In genomic region chr14:31722746-31723145, GRCm38 (mm10) we compare ENCODE assay signal across 34 mouse cellular contexts.
"Had no signal": no experiment of that assay in that cellular context is flagged by ENCODE, and none has a peak within 500 bp of the region (broad histone marks: within the 10 kb centered on the region; RNA-seq: fewer than 3 reads in every experiment).

No protein-coding gene starts in this region.

- H3K4me2 ChIP-seq: heart, embryonic 12.5 days; heart, embryonic 13.5 days; heart, embryonic 15.5 days; hindbrain, embryonic 12.5 days; hindbrain, embryonic 13.5 days; hindbrain, embryonic 14.5 days; hindbrain, embryonic 15.5 days; intestine, embryonic 15.5 days; kidney, embryonic 15.5 days had no signal

- H3K27ac ChIP-seq: heart, embryonic 13.5 days; heart, embryonic 15.5 days; hindbrain, embryonic 10.5 days; hindbrain, embryonic 12.5 days; hindbrain, embryonic 13.5 days; hindbrain, embryonic 14.5 days; hindbrain, embryonic 15.5 days; hindbrain, postnatal 0 days; intestine, embryonic 15.5 days; kidney, embryonic 15.5 days; kidney, postnatal 0 days; layer of hippocampus, adult 2 months; left cerebral cortex, adult 2 months had no signal

- DNase-seq: heart, postnatal 10 days; heart, postnatal 14 days; heart, postnatal 36 days; heart, postnatal 4 days; kidney, adult 11 months; kidney, adult 18-20 months; kidney, adult 2 months; kidney, adult 8-10 months; kidney, adult 9 months; kidney, postnatal 10 days; kidney, postnatal 14 days; kidney, postnatal 25 days; kidney, postnatal 36 days; kidney, postnatal 4 days; layer of hippocampus, adult 9-11 months; layer of hippocampus, postnatal 36 days had no signal

- H3K9ac ChIP-seq: heart, embryonic 12.5 days; heart, embryonic 13.5 days; heart, embryonic 15.5 days; hindbrain, embryonic 12.5 days; hindbrain, embryonic 13.5 days; hindbrain, embryonic 14.5 days; hindbrain, embryonic 15.5 days; intestine, embryonic 15.5 days; kidney, embryonic 15.5 days had no signal

- H3K4me3 ChIP-seq: heart, embryonic 12.5 days; heart, embryonic 13.5 days; heart, embryonic 15.5 days; hindbrain, embryonic 10.5 days; hindbrain, embryonic 12.5 days; hindbrain, embryonic 13.5 days; hindbrain, embryonic 15.5 days; intestine, embryonic 15.5 days; kidney, embryonic 15.5 days; layer of hippocampus, adult 2 months; left cerebral cortex, adult 2 months had no signal

- H3K9me3 ChIP-seq: heart, embryonic 12.5 days; heart, embryonic 13.5 days; heart, embryonic 15.5 days; hindbrain, embryonic 10.5 days; hindbrain, embryonic 12.5 days; hindbrain, embryonic 13.5 days; hindbrain, embryonic 15.5 days; intestine, embryonic 15.5 days; kidney, embryonic 15.5 days had no signal

- ATAC-seq: hindbrain, embryonic 16.5 days; hindbrain, postnatal 0 days; inflammation-experienced regulatory T-cells, adult 6 months; intestine, embryonic 15.5 days; intestine, embryonic 16.5 days; intestine, postnatal 0 days had no signal

- H3K4me1 ChIP-seq: hindbrain, embryonic 10.5 days; hindbrain, embryonic 12.5 days; hindbrain, embryonic 13.5 days; hindbrain, embryonic 15.5 days; intestine, embryonic 15.5 days; kidney, embryonic 15.5 days had no signal

- H3K27me3 ChIP-seq: heart, embryonic 12.5 days; heart, embryonic 13.5 days; heart, embryonic 15.5 days; hindbrain, embryonic 12.5 days; hindbrain, embryonic 13.5 days; hindbrain, embryonic 15.5 days; intestine, embryonic 15.5 days; kidney, embryonic 15.5 days had no signal
